Mouse (Mus musculus) limb, embryonic 15.5 days (tissue): ENCODE measurements around the gene Acsl6. TPM values are rescaled to one million over a fixed set of nuclear protein-coding genes. Genes with fewer than 3 reads are reported as not detected.

ENCODE experiments used
- ATAC-seq: fragments of 200-750 bp; cut with Nextera tagmentation; 2 replicates; pipeline ENCODE4 v1.8.0; 2017; ENCODE audit warnings: low read depth, moderate TSS enrichment; ENCODE audit not compliant: insufficient number of reproducible peaks, low FRiP score, low TSS enrichment
- H3K27ac ChIP-seq: fragments of 300-500 bp; sonication (generic); 2 replicates; pipeline ENCODE4 v1.5.1; 2015; ENCODE audit warnings: moderate library complexity, mild to moderate bottlenecking, inconsistent platforms
- H3K27me3 ChIP-seq: fragments of 300-500 bp; sonication (generic); 2 replicates; pipeline ENCODE4 v1.6.1; 2015; ENCODE audit warnings: inconsistent platforms
- H3K36me3 ChIP-seq: fragments of 300-500 bp; sonication (generic); 2 replicates; pipeline ENCODE4 v1.6.1; 2015; ENCODE audit warnings: inconsistent platforms
- H3K4me1 ChIP-seq: fragments of 300-500 bp; sonication (generic); 2 replicates; pipeline ENCODE4 v1.6.1; 2015; ENCODE audit warnings: inconsistent platforms
- H3K4me2 ChIP-seq: fragments of 300-500 bp; sonication (generic); 2 replicates; pipeline ENCODE4 v1.6.1; 2015; ENCODE audit warnings: mild to moderate bottlenecking, inconsistent platforms
- H3K4me3 ChIP-seq: fragments of 300-500 bp; sonication (generic); 2 replicates; pipeline ENCODE4 v1.5.1; 2015; ENCODE audit warnings: mild to moderate bottlenecking, inconsistent platforms
- H3K9ac ChIP-seq: fragments of 300-500 bp; sonication (generic); 2 replicates; pipeline ENCODE4 v1.6.1; 2015; ENCODE audit warnings: inconsistent platforms
- H3K9me3 ChIP-seq: fragments of 300-500 bp; sonication (generic); 2 replicates; pipeline ENCODE4 v1.6.1; 2016; ENCODE audit warnings: inconsistent platforms
- whole genome bisulfite sequencing: fragments of 180-500 bp; shearing (Covaris S2); methylation state at CpG from one replicate; pipeline ENCODE4 v1.1.7; 2015; 5-methylcytosine and 5-hydroxymethylcytosine counted together
- polyA plus RNA-seq: library from polyadenylated mRNA; unstranded; fragments of >200 nt; fragmentation: Nextera tagmentation; extraction: Ambion mirVana; gene quantifications from 2 replicates; pipeline ENCODE4 v1.2.1, GENCODE M21; 2015

Acsl6 gene
- polyA plus RNA-seq, 1 experiment from 2014 or later: 0.52 TPM

DNA sequence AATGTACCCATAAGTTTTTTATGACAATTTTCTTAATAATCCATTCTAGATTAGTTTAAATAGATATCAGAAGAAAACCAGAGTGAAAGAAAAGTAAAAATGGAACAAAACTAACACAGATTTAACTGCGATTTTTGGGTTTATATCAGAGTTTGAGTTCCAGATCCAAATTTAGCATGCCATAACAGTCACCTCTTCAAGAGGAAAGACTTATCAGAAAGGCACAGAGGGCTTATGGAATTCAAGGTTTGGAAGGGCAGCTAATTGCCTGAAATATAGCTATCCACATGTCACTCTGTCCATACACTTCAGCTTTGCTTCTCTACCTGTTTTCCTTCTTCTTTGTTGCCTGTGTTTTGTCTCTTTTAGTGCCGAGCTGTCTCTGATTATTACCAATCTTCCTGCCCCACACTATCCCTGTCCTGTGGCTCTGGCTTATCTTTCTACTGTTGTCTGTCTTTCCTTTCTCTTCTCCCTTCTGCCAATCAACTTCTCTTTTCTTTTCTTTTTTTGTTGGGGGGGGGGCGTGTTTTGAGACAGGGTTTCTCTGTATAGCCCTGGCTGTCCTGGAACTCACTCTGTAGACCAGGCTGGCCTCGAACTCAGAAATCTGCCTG is 103.4 kb downstream of the Acsl6 start:
- 76% methylated on average over 4 of the region's 4 CpGs for WGBS
- ATAC-seq: no peak

DNA sequence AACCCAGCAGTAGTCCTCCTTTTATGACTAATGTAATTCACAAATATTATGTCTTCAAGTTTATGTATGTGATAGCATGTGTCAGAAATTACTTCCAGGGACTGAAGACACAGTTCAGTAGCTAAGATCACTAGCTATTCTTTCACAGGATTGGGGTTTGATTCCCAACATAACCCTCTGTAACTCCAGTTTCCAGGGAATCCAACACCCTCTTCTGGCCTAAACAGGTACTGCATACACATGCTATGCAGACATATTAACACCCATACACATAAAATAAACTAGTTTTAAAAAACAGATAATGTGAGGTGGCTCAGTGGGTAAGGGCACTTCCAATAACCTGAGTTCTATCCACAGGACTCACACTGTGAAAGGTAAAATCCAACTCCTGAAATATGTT is 107.0 kb downstream of the Acsl6 start:
- H3K9ac ChIP-seq: no peak overlapping the region
- H3K27ac ChIP-seq: no peak overlapping the region
- no peaks in the 10 kb centered on the region for H3K36me3 ChIP-seq
- H3K4me2 ChIP-seq: no peak overlapping the region
- no peak overlapping the region for H3K4me3 ChIP-seq
- no peaks in the 10 kb centered on the region for H3K4me1 ChIP-seq
- no peak for ATAC-seq
- no peaks in the 10 kb centered on the region for H3K9me3 ChIP-seq
- no peaks in the 10 kb centered on the region for H3K27me3 ChIP-seq

More for the DNA sequence above, 103.4 kb downstream of the Acsl6 start:
- H3K9me3 ChIP-seq: no peaks in the 10 kb centered on the region
- H3K4me3 ChIP-seq: no peak overlapping the region
- no peak overlapping the region for H3K4me2 ChIP-seq
- H3K4me1 ChIP-seq: no peaks in the 10 kb centered on the region
- H3K9ac ChIP-seq: no peak overlapping the region
- no peaks in the 10 kb centered on the region for H3K27me3 ChIP-seq
- H3K36me3 ChIP-seq: no peaks in the 10 kb centered on the region
- H3K27ac ChIP-seq: no peak overlapping the region

- no peak overlapping the region for H3K4me2 ChIP-seq
Observed at GRCm38 (mm10) chr11:54413017-54413416, 109.4 kb downstream of the Acsl6 start.

More at GRCm38 (mm10) chr11:54413017-54413416, 109.4 kb downstream of the Acsl6 start:
- no peak overlapping the region for H3K27ac ChIP-seq
- H3K9me3 ChIP-seq: no peaks in the 10 kb centered on the region
- no peaks in the 10 kb centered on the region for H3K4me1 ChIP-seq
- no peaks in the 10 kb centered on the region for H3K36me3 ChIP-seq
- 45% methylated on average over 6 of the region's 6 CpGs for WGBS
- no peak overlapping the region for H3K4me3 ChIP-seq
- no peaks in the 10 kb centered on the region for H3K27me3 ChIP-seq
- no peak overlapping the region for H3K9ac ChIP-seq
- no peak for ATAC-seq

Other genes starting within 250 kb of the Acsl6 start
- 125 and 136 TPM in 2 replicates for gene Pdlim4, start 234.8 kb upstream of the Acsl6 start, polyA plus RNA-seq
- 132 and 149 TPM in 2 replicates for gene P4ha2, start 203.7 kb upstream of the Acsl6 start, polyA plus RNA-seq
- gene Csf2, start 54.1 kb upstream of the Acsl6 start, polyA plus RNA-seq: not detected in 2 replicates
- gene Il3, start 36.5 kb upstream of the Acsl6 start, polyA plus RNA-seq: not detected in 2 replicates
- not detected in 2 replicates for gene Meikin, start 66.9 kb downstream of the Acsl6 start, polyA plus RNA-seq
- gene Fnip1, start 134.4 kb downstream of the Acsl6 start, polyA plus RNA-seq: 10.3 and 11.3 TPM in 2 replicates
- gene Rapgef6, start 219.0 kb downstream of the Acsl6 start, polyA plus RNA-seq: 31.9 and 32.3 TPM in 2 replicates